Mouse (Mus musculus) neutrophil, adult 5-6 weeks (primary cell): ENCODE results near the gene Tagln. TPM values are rescaled to one million over a fixed set of nuclear protein-coding genes. Genes with fewer than 3 reads are reported as not detected.

Experiments used
- ATAC-seq: fragments of 151-379, 151-347 bp; 2 replicates; pipeline ENCODE4 v1.8.0; 2017; ENCODE audit warnings: mild to moderate bottlenecking, moderate TSS enrichment; ENCODE audit not compliant: insufficient number of reproducible peaks, poor library complexity, low FRiP score, severe bottlenecking; ENCODE audit errors: extremely low read depth
- total RNA-seq: library from RNA; stranded (forward); fragments of 200-1000 nt; gene quantifications from 2 replicates; pipeline ENCODE4 v1.2.3, GENCODE M21; 2017

Tagln gene
- total RNA-seq, 1 experiment from 2014 or later, result 1.5 TPM

DNA sequence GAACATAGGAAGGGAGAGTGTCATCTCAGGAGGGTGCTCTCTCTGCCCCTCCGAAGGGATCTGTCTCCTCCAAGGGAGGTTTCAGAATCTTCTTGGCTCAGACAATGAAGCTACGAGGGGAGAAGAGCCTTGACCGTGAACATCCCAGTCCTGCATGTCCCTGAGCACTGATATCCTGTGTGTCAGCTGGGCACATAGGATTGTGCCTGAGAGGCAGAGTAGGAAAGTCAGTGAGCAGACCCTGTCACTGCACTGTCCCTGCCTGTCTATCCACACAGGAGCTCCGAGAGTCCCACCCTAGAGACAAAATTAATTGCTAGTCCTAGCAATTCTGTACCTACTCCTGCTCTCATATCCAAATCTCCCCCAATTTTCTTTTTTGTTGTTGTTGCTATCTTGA, 16.2 kb upstream of the Tagln start:
- ATAC-seq, result no peak

DNA sequence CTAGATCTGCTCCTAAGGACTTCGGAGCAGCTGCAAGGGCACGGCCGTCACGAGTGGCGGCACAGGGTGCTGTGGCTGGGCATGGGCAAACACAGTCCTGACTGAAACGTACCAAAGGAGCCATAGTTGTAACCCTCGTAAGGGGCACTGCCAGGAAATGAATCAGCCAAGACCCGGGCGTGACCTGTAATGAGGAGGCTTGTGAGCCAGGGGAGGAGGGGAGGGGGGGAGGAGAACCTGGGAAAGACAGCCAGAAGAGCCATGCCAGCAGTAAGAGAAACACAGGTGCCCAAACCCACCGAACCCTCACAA, 11.0 kb upstream of the Tagln start:
- no peak for ATAC-seq

- no peak for ATAC-seq
These were observed 10.5 kb upstream of the Tagln start for GRCm38 (mm10) chr9:45946182-45946871.

GRCm38 (mm10) chr9:45945721-45946120, 9.9 kb upstream of the Tagln start:
- ATAC-seq, result no peak

GRCm38 (mm10) chr9:45944506-45945400, 8.9 kb upstream of the Tagln start:
- peak; percentile 92 for ATAC-seq

GRCm38 (mm10) chr9:45943628-45944505, 8.0 kb upstream of the Tagln start:
- ATAC-seq, result no peak

DNA sequence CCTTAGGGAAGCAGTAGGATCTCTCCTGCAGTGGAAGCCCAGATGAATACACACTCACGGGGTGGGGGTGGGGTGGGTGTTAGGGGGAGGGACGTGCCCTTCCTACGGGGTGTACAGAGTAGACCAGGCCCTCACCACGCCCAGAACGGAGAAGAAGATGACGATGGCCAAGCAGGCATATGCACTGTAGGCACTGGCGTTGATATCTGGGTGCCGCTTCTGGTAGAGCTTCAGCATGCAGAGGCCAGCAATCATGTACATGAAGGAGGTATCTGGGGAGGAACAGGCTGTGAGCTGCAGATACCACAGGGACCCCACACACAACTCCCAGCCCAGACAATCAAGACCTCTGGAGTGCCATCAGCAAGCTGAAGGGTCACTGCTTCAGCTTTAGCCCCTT, 7.1 kb upstream of the Tagln start:
- no peak for ATAC-seq

- ATAC-seq, result no peak
These were observed 6.6 kb upstream of the Tagln start for GRCm38 (mm10) chr9:45942464-45942863.

GRCm38 (mm10) chr9:45941329-45941888, 5.6 kb upstream of the Tagln start:
- ATAC-seq, result no peak

DNA sequence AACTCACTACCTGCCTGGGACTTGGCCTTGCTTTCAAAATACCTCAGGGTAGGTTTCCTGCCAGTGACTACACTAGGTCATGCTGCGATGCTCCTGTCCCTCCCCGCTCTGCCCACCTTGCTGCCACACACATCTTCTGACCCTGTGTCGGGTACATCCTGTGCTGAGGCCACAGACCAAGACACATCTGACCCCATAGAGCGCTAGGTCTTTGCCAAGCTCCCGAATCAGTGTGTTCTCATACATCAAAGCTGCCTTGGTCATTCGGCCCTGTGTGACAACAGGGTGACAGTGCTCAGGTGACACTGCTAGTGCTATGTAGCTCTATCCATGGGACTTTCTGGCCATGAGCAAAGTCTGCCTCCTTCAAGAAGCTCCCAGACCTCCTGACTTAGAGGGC, 3.9 kb upstream of the Tagln start:
- ATAC-seq, result no peak

DNA sequence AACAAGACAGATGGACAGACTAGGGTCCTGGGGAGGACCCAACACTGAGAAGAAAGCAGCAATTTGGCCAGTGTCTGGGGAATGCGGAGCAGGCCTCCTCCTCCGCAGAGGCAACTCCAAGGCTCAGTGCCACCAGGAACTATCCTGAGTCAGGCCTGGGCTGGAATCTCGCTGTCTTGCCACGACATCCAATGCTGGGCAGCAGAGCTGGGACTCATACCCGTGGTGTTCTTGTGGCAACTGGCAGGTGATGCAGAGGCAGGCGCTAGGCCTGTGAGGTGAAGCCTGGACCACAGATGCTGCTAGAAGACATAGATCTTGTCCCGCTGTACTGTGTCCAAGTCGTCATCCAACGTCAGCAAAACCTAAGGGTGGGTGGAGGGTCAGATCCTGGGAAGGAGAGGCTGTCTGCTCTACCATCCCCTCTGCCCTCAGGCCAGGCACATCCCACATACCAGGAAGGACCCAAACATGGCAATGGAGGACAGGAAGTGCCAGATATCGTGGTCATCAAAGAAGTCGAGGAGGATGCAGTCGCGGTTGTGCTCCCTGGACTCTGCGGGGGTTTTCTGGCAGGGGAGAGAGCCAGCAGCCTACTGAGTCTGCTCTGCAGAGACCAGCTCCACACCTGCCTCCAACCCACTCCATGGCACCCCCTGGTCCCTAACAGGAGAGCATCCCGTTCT, 3.2 kb upstream of the Tagln start:
- ATAC-seq, result no peak

- no peak for ATAC-seq
These were observed 2.2 kb upstream of the Tagln start for GRCm38 (mm10) chr9:45938088-45938487.

GRCm38 (mm10) chr9:45936883-45937282, 1.0 kb upstream of the Tagln start:
- ATAC-seq, result peak; percentile 45; the same call in 1 of the 2 replicates

- ATAC-seq, result no peak
These were observed 3.1 kb downstream of the Tagln start for GRCm38 (mm10) chr9:45932571-45933415.

GRCm38 (mm10) chr9:45931958-45932357, 3.9 kb downstream of the Tagln start:
- ATAC-seq, result no peak

GRCm38 (mm10) chr9:45929285-45929684, 6.6 kb downstream of the Tagln start:
- no peak for ATAC-seq

GRCm38 (mm10) chr9:45919895-45920294, 16.0 kb downstream of the Tagln start:
- no peak for ATAC-seq
